Mouse (Mus musculus) hindbrain, postnatal 0 days (tissue): ENCODE results near the gene U2af1. TPM values are rescaled to one million over a fixed set of nuclear protein-coding genes. Genes with fewer than 3 reads are reported as not detected.

ENCODE experiments used
- ATAC-seq: fragments of 200-750 bp; cut with Nextera tagmentation; 2 replicates; pipeline ENCODE4 v1.8.0; 2017; ENCODE audit warnings: mild to moderate bottlenecking, moderate TSS enrichment, moderate library complexity
- DNase-seq: peaks from one replicate; pipeline ENCODE4 v3.0.0-alpha.2; 2015; ENCODE audit warnings: low spot score
- H3K27ac ChIP-seq: fragments of 300-500 bp; sonication (generic); 2 replicates; pipeline ENCODE4 v1.5.1; 2014; ENCODE audit warnings: mild to moderate bottlenecking
- H3K27me3 ChIP-seq: fragments of 300-500 bp; sonication (generic); 2 replicates; pipeline ENCODE4 v1.6.1; 2014; ENCODE audit warnings: low read length, mixed read lengths; ENCODE audit not compliant: insufficient read depth
- H3K36me3 ChIP-seq: fragments of 300-500 bp; sonication (generic); 2 replicates; pipeline ENCODE4 v1.6.1; 2014; ENCODE audit warnings: low read length, mixed read lengths; ENCODE audit not compliant: insufficient read depth
- H3K4me1 ChIP-seq: fragments of 300-500 bp; sonication (generic); 2 replicates; pipeline ENCODE4 v1.6.1; 2014; ENCODE audit warnings: antibody characterized with exemption, low read length, mixed read lengths; ENCODE audit not compliant: insufficient read depth
- H3K4me2 ChIP-seq: fragments of 300-500 bp; sonication (generic); 2 replicates; pipeline ENCODE4 v1.6.1; 2014; ENCODE audit warnings: low read depth, mild to moderate bottlenecking, low read length, moderate library complexity, mixed read lengths
- H3K4me3 ChIP-seq: fragments of 300-500 bp; sonication (generic); 2 replicates; pipeline ENCODE4 v1.5.1; 2014; ENCODE audit warnings: low read length
- H3K9ac ChIP-seq: fragments of 300-500 bp; sonication (generic); replicated peaks from 2 replicates; pipeline ENCODE4 v1.6.1; 2014; ENCODE audit warnings: mild to moderate bottlenecking, low read length, moderate library complexity, mixed read lengths
- H3K9me3 ChIP-seq: fragments of 300-500 bp; sonication (generic); 2 replicates; pipeline ENCODE4 v1.6.1; 2016; ENCODE audit warnings: low read length, mixed read lengths
- CTCF ChIP-seq: IDR thresholded peaks from 2 replicates; pipeline ENCODE4 v1.5.1; 2016; ENCODE audit warnings: antibody characterized with exemption, control low read depth, low read depth
- WGBS: fragments of 180-500 bp; shearing (Covaris S2); extraction: QIAGEN DNeasy Blood & Tissue Kit; methylation state at CpG from one replicate; pipeline ENCODE4 v1.1.7; 2014; 5-methylcytosine and 5-hydroxymethylcytosine counted together
- polyA plus RNA-seq: library from polyadenylated mRNA; unstranded; fragments of >200 nt; fragmentation: Nextera tagmentation; extraction: Ambion mirVana; gene quantifications from 2 replicates; pipeline ENCODE4 v1.2.1, GENCODE M21; 2015
- total RNA-seq: library from RNA; depleted of rRNA; stranded (reverse); fragments of >200 nt; gene quantifications from 2 replicates; pipeline ENCODE4 v1.2.3, GENCODE M21; 2014

Gene U2af1
- total and polyA plus RNA-seq, 2 experiments from 2014 or later: 46.2 to 224 TPM

- H3K27me3 ChIP-seq: no peaks in the 10 kb centered on the region
- no peaks in the 10 kb centered on the region for H3K9me3 ChIP-seq
- H3K4me2 ChIP-seq: peak overlapping the region; percentile 16; the same call in 1 of the 2 replicates
- no peak overlapping the region for H3K4me3 ChIP-seq
- DNase-seq (peak; percentile 82), ATAC-seq (peak; percentile 59)
- no peak for TF ChIP-seq CTCF
- no peak overlapping the region for H3K9ac ChIP-seq
- peak overlapping the region; percentile 81 for H3K27ac ChIP-seq
- WGBS: 29% methylated on average over 9 of the region's 9 CpGs
- H3K36me3 ChIP-seq: no peaks in the 10 kb centered on the region
- 0 out of 2 replicates have a peak, but pooled peaks cover 9% of the 10 kb centered on the region for H3K4me1 ChIP-seq
Observed at GRCm38 (mm10) chr17:31637866-31638570, 20.7 kb downstream of the U2af1 start.

- no peak for TF ChIP-seq CTCF
- Histone ChIP-seq H3K9ac (peak within 1 kb of the TSS; percentile 62), H3K4me1 (0 out of 2 replicates have a peak, but pooled peaks cover 9% of the 10 kb centered on the region), H3K27ac (peak within 1 kb of the TSS; percentile 81), H3K4me2 (peak within 1 kb of the TSS; percentile 94), H3K36me3 (no peaks in the 10 kb centered on the region), H3K27me3 (no peaks in the 10 kb centered on the region), H3K4me3 (peak within 1 kb of the TSS; percentile 49), H3K9me3 (no peaks in the 10 kb centered on the region)
- DNase-seq (peak; percentile 83), ATAC-seq (peak; percentile 90)
- 2% methylated on average over 59 of the region's 61 CpGs for WGBS
Observed at GRCm38 (mm10) chr17:31636942-31637811, 21.5 kb downstream of the U2af1 start, which contains the start of gene Cbs. Cbs (minus strand) TSS chr17:31637238.

GRCm38 (mm10) chr17:31636277-31636941 is 22.3 kb downstream of the U2af1 start:
- no peak for DNase-seq
- TF ChIP-seq CTCF: no peak
- Histone ChIP-seq H3K4me1 (0 out of 2 replicates have a peak, but pooled peaks cover 9% of the 10 kb centered on the region), H3K27ac (peak overlapping the region; percentile 81; the same call in 1 of the 2 replicates), H3K27me3 (no peaks in the 10 kb centered on the region), H3K36me3 (no peaks in the 10 kb centered on the region), H3K4me2 (peak overlapping the region; percentile 94), H3K9me3 (no peaks in the 10 kb centered on the region), H3K9ac (peak overlapping the region; percentile 62), H3K4me3 (peak overlapping the region; percentile 49)
- ATAC-seq: peak; percentile 48
- WGBS: 3% methylated on average over 45 of the region's 45 CpGs

GRCm38 (mm10) chr17:31635781-31636180 is 22.9 kb downstream of the U2af1 start:
- H3K4me1 ChIP-seq: 0 out of 2 replicates have a peak, but pooled peaks cover 9% of the 10 kb centered on the region
- no peak for DNase-seq
- H3K9me3 ChIP-seq: no peaks in the 10 kb centered on the region
- H3K4me2 ChIP-seq: peak overlapping the region; percentile 94; the same call in 1 of the 2 replicates
- no peak for TF ChIP-seq CTCF
- H3K9ac ChIP-seq: no peak overlapping the region
- H3K27me3 ChIP-seq: no peaks in the 10 kb centered on the region
- no peak overlapping the region for H3K27ac ChIP-seq
- H3K36me3 ChIP-seq: no peaks in the 10 kb centered on the region
- WGBS: 61% methylated on average over 11 of the region's 11 CpGs
- H3K4me3 ChIP-seq: peak overlapping the region; percentile 49
- ATAC-seq: no peak

- WGBS: 63% methylated on average over 5 of the region's 5 CpGs
- no peak overlapping the region for H3K4me3 ChIP-seq
- no peak overlapping the region for H3K9ac ChIP-seq
- ATAC-seq: no peak
- DNase-seq: no peak
- no peak overlapping the region for H3K27ac ChIP-seq
- no peak for TF ChIP-seq CTCF
- H3K9me3 ChIP-seq: no peaks in the 10 kb centered on the region
- no peak overlapping the region for H3K4me2 ChIP-seq
- 0 out of 2 replicates have a peak, but pooled peaks cover 9% of the 10 kb centered on the region for H3K4me1 ChIP-seq
- no peaks in the 10 kb centered on the region for H3K27me3 ChIP-seq
- H3K36me3 ChIP-seq: no peaks in the 10 kb centered on the region
Observed at GRCm38 (mm10) chr17:31634896-31635295, 23.8 kb downstream of the U2af1 start.

DNA sequence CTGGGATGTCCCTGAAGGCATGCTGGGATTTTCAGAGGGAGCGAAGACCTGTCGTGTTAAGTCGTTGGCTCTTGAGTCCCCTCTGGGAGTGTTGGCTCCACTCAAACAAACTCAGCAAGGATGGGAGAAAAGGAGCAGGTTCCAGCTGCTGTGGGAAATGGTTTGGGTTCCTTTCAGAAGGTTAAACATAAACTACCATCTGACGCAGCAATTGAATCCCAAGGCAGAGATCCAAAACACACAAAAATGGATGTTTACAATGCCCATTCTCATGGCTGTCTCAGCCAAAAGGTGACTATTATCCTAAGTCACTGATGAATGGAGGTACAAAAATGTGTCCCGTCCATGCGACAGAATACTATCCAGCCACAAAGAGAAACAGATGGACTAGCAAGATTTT is 25.7 kb downstream of the U2af1 start:
- no peaks in the 10 kb centered on the region for H3K36me3 ChIP-seq
- no peaks in the 10 kb centered on the region for H3K9me3 ChIP-seq
- TF ChIP-seq CTCF: no peak
- no peaks in the 10 kb centered on the region for H3K27me3 ChIP-seq
- ATAC-seq (no peak), DNase-seq (no peak)
- no peak overlapping the region for H3K9ac ChIP-seq
- no peak overlapping the region for H3K4me2 ChIP-seq
- 50% methylated on average over 6 of the region's 6 CpGs for WGBS
- no peak overlapping the region for H3K27ac ChIP-seq
- no peak overlapping the region for H3K4me3 ChIP-seq
- H3K4me1 ChIP-seq: 0 out of 2 replicates have a peak, but pooled peaks cover 9% of the 10 kb centered on the region
